Mouse (Mus musculus): Measurements from ENCODE around the gene Egfem1.

Egfem1 gene

DNA sequence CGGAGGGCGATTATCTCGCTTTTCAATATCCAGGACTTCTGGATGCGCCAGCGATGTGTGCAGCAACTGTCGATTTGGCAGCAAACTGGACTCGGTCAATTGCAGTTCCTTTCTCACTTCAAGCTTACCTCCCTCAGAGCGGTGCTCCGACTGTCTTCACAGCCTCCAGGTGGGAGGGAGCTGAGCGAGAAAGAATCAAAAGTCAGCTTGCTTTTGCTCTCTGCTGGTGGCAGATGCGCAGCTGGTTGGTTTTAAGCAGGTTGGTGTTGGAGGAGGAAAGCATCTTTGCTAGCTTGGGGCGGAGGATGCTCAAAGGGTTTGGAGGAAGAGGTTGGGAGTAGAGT lies at the start of gene Egfem1:
Gene Egfem1 (plus strand): TSS at position 72 of the 344 bp plus-strand sequence.
- no peak for DNase-seq (ENCODE audit: low spot score in 2 of 2)

DNA sequence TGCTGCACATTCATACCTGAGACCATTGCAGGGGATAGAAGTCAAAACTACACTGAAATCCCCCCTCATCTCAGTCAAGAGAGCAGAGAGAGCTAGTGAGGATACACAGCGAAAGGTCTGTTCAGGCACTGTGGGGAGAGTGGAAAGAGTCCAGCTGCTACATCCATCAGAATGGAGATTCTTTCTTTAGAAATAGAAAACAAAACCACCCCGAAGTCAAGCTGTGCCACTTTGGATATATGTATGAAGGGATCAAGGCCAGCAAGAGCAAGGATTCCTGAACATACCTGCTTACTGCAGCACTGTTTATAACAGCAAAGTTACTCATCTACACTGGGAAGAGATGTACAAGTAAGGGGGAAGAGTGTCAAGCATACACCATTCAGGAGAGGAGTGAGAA lies 48.7 kb upstream of the Egfem1 start:
- no peak for DNase-seq (ENCODE audit: low spot score in 2 of 2)

- DNase-seq (ENCODE audit: low spot score in 2 of 2) = no peak
Measured at GRCm38 (mm10) chr3:29036146-29036545, 45.7 kb upstream of the Egfem1 start.

- DNase-seq (ENCODE audit: low spot score in 2 of 2) = no peak
Measured at GRCm38 (mm10) chr3:29036620-29037019, 45.2 kb upstream of the Egfem1 start.

GRCm38 (mm10) chr3:29040064-29040463 lies 41.8 kb upstream of the Egfem1 start:
- DNase-seq (ENCODE audit: low spot score in 2 of 2) = no peak

DNA sequence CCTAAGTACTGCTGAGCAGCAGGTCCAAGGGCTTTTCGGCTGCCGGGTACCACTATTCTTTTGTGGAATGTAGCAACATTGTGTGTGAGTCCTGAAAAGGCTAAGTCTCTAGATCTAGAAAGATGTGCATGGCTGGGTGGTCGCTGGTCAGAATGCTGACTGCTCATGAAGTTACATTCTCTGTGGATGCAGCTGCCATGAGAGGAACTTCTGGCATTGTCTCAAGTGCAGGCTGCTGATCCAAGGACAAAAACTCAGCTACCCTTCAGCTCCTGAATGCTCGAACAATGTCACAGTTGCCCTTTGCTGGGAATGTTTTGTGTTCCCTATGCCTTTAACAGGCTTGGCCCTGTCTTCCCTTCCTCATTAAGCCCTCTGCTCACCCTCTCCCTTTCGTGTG lies 35.5 kb upstream of the Egfem1 start:
- no peak for DNase-seq (ENCODE audit: low spot score in 2 of 2)

- no peak for DNase-seq (ENCODE audit: low spot score in 2 of 2)
Measured at GRCm38 (mm10) chr3:29047273-29047932, 34.4 kb upstream of the Egfem1 start.

DNA sequence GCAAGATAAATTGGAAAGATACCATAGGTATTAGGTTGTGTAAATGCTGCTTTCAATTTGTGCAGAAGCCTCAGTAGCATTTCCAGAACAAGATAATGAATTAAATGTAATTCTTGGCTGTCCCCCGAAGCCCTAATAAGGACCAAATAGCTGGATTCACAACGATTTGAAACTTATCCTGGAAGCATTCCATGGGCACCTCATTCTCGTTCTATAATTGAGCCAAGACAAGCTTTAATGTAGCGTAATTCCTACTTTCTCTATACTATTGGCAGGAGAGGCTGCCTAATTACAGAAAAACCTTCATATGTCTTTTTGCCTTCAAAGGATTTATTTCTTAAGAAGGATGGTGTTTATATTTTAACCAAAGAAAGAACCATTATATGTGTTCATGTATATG lies 18.7 kb upstream of the Egfem1 start:
- DNase-seq (ENCODE audit: low spot score in 2 of 2) = no peak

GRCm38 (mm10) chr3:29068428-29069098 lies 13.3 kb upstream of the Egfem1 start:
- no peak for DNase-seq (ENCODE audit: low spot score in 2 of 2)

DNA sequence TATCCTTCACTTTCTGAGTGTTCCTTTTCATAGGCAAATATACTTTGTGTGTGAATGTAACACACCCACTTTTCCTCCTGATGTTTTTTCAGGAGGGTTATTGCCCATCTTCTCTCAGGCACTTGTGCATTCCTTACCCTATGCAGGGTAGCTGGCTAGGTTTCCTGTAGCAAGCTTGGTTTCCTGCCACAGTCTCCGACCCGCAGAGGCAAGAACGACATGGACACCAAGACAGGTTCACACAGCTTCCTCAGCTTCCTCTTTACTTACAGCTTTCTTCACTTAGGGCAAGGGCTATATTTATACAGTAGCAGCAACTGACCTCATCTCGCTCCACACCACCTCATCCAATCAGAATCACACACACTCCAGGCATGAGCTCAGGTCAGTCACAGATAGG lies 10.5 kb upstream of the Egfem1 start:
- DNase-seq (ENCODE audit: low spot score in 2 of 2) = no peak

DNA sequence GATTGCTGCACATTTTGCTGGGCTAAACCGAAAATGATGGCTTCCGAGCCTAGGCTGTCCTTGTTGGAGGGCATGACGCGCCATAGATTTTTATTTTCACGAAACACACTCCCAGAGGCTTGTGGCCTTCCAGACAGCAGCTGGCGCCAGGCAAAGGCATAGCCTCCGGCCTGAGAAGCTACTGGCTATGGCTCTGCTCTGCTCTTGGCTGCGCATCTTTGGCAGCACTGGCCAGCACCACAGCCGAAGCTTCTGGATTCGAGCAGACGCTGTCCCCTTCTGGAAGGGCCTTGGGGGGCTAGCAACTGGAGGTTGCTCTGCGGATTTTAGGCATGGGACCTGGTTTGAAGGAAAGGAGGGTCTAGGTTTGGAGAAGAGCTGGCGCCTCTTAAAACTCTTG lies 306 bp upstream of the Egfem1 start:
- no peak for DNase-seq (ENCODE audit: low spot score in 2 of 2)

GRCm38 (mm10) chr3:29082296-29082995 lies 623 bp downstream of the Egfem1 start:
- DNase-seq (ENCODE audit: low spot score in 2 of 2) = peak in 1 of 2 experiments; percentile 1

DNA sequence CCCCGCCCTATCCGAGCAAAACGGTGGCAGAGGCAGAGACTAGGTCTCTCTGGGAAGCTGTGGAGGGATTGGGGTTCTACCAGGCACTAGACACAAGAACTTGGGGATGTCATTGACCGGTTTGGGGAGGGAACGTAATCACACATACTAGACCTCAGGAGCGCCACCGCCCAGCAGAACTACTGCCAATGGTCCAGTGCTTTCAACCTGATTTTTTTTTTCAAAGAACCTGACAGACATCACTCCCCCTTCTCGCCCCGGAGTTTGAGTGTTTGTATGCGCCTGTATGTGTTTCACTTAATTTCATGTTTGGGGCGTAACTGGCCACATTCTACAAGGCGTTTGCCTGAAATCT lies 1.1 kb downstream of the Egfem1 start:
- no peak for DNase-seq (ENCODE audit: low spot score in 2 of 2)

DNA sequence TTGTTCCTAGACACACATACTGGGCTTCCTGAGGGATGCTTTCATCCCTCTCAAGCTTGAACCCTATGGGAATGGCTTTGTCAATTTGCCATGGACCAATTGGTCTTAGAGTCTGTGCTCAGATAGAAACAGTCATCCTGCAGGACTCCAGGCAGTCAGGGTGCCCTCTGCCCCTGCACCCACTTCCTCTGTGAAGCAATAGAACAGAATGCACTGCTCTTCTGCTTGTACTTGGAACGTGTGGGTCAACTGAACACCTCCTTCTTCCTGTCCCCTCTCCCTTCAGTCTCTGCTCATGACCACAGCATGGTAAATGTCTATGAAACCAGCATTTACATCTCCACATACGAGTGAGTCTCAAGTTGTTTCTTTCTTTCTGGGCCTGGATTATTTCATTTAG lies 16.6 kb downstream of the Egfem1 start:
- DNase-seq (ENCODE audit: low spot score in 2 of 2) = no peak

- DNase-seq (ENCODE audit: low spot score in 2 of 2) = no peak
Measured at GRCm38 (mm10) chr3:29106016-29106723, 24.3 kb downstream of the Egfem1 start.

- no peak for DNase-seq (ENCODE audit: low spot score in 2 of 2)
Measured at GRCm38 (mm10) chr3:29107134-29107533, 25.3 kb downstream of the Egfem1 start.

DNA sequence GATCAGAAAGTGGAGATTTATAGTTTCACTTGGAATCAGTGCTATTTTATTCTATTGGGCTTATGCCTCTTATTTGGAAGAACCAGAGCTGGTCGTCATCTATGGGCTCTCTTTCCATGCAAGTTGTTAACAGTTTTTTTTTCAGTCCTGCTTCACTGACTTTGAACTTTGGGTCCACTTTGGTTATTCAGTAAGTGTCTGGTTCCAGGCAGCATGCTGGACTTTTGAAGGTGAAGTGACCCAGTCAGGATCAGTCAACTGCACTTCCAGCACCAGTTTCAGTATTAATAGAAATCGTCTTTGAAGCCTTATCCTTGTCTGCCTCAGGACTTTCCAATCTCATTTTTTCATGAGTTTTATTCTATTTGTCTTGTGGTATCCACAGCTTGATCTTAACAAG lies 28.5 kb downstream of the Egfem1 start:
- no peak for DNase-seq (ENCODE audit: low spot score in 2 of 2)

GRCm38 (mm10) chr3:29114517-29114916 lies 32.7 kb downstream of the Egfem1 start:
- DNase-seq (ENCODE audit: low spot score in 2 of 2) = no peak

DNA sequence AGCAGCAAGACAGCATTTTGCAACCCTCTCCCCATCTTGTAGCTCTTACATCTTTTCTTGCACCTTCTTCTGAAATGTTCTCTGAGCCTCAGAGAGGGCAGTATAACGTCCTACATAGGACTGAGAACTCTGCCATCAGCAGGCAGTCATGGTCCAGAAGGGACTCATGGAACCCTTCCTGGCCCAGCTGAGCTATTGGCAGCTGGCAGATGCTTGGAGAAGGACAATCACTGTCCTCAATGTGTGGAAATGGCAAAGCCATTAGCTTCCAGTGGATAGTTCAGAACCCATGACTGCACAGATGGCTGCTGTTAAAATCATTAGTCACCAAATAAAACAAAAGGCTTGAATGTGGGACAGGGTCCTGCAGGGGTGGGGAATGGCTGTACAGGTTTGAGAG lies 35.6 kb downstream of the Egfem1 start:
- DNase-seq (ENCODE audit: low spot score in 2 of 2) = no peak

DNA sequence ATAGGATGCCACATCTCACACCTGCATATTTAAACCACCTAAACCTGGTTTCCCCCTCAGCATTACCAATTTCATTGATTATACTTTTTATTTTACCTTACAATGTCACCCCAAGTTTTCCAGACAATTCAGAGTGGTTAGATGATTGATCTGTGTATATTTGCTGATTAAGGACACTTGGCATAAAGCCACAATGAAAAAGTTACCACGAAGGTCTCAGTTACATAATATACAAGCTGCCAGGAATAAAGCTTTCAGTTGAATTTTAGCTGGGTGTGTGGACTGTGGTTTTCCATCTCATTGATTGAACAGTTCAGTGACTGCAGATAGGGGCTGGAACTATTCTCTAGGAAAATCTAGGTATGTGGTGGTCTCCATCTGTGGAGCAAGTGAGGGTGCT lies 40.7 kb downstream of the Egfem1 start:
- DNase-seq (ENCODE audit: low spot score in 2 of 2) = no peak

DNA sequence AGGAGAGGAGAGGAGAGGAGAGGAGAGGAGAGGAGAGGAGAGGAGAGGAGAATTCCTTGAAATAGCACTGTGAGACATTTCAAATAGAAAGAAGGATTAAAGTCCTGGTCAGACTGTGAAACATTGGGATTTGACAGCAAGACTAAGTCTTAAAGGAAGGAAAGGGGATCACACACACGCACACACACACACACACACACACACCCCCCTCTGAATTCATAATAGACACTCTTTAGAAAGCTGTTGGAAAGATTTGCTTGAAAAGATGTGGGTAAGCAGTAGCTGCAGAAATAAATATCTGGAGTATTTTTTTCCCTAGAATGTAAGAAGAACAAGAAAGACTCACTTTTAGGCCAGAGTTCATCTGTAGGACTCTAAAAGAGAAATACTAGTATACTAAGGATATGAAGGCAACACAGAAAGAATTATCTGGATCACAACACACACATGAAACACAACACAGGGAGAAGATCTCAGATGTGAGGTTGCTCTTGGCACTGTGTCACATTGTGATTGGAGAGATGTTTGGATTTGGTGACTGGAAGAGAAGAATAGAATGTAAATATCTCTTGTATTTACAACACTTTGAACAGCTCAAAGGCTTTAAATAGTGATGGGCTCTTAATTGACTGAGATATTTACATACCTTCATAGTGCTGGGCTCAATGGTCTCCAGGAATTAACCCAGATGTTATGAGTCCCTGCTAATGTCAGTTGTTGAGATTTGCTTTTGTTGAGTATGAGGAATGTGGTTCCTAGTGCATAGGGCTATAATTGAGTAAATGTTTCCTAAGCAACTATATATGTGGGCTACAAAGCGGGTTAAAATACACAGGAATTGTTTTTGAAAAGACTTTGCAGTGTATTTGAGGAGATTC lies 50.5 kb downstream of the Egfem1 start:
- DNase-seq (ENCODE audit: low spot score in 2 of 2) = no peak

GRCm38 (mm10) chr3:29134509-29134908 lies 52.7 kb downstream of the Egfem1 start:
- DNase-seq (ENCODE audit: low spot score in 2 of 2) = no peak
